Mouse (Mus musculus): ENCODE results near the gene Rpl31. TPM values are rescaled to one million over a fixed set of nuclear protein-coding genes. Genes with fewer than 3 reads are reported as not detected.

Rpl31 gene
- total RNA-seq, 2 experiments from 2014 or later = 770 to 2,763 TPM

DNA sequence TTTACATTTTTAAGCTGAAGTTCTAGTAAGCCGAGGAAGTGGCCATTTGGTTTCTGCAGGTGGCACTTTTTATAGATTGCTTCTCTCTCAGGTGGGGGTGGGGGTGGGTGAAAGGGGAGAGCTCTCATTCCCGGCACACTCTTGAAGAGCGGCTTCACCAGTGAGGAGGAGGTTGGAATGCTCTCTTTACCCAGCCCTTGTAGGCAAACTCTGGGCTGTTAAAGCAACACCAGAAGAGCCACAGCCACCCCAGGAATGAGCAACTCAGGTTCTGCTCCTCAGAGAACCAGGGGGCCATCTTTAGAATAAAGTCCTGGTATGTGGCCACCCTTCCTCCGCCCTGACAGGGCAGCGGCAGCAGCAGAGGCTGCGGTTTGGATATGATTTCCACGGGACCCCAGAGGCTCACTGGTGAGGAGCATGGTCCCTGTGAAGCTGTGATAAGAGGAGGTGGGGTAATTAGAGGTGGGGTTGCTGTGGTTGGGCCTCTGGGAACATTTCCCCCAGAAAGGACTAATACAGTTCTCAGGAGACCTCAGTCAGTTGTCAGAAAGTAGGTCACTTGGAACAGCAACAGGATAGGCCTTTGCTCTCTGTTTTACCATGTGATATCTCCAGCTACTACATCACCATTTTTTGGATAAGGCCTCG is 25.7 kb downstream of the Rpl31 start:
- peak; percentile 70 for ATAC-seq (replicated peaks; ENCODE audit: low FRiP score, low TSS enrichment, poor library complexity, severe bottlenecking)

DNA sequence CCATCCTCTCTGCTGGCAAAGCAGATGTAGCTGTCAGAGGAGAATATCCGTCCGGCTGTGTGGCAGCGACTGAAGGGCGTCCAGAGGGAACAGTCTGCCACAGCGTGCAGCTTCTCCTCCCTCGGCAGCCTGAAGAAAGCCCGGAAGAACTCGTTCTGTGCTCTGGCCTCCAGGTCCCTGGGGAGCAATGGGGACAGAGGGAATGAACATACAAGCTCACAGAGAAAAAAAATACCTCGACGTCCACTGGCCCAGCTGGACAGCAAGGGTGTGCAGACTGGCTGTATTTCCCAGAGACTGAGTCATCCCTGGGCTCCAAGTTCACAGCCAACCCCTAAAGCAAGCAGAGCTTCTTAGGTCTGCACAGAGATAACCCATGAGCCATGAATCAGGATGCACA is 26.5 kb downstream of the Rpl31 start:
- ATAC-seq (replicated peaks; ENCODE audit: low FRiP score, low TSS enrichment, poor library complexity, severe bottlenecking) = no peak

DNA sequence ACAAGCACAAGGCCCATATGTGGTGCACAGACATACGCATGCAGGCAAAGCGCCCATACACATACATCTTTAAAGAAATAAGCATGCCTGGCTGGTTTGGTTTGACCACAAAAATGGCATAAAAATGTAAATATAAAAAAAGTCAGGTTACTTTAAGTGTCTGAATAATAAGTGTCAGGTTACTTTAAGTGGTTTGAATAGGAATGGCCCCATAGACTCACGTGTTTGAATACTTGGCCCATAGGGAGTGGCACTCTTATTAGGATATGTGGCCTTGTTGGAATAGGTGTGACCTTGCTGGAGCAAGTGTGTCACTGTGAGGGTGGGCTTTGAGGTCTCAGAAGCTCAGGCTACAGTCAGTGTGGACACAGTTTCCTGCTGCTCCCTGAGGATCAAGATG is 27.0 kb downstream of the Rpl31 start:
- no peak for ATAC-seq (replicated peaks; ENCODE audit: low FRiP score, low TSS enrichment, poor library complexity, severe bottlenecking)

- ATAC-seq (replicated peaks; ENCODE audit: low FRiP score, low TSS enrichment, poor library complexity, severe bottlenecking) = peak; percentile 54
Observed at GRCm38 (mm10) chr1:39396347-39396746, 28.7 kb downstream of the Rpl31 start.

GRCm38 (mm10) chr1:39398284-39398683 is 30.6 kb downstream of the Rpl31 start:
- no peak for ATAC-seq (replicated peaks; ENCODE audit: low FRiP score, low TSS enrichment, poor library complexity, severe bottlenecking)

- no peak for ATAC-seq (replicated peaks; ENCODE audit: low FRiP score, low TSS enrichment, poor library complexity, severe bottlenecking)
Observed at GRCm38 (mm10) chr1:39399228-39399627, 31.6 kb downstream of the Rpl31 start.

DNA sequence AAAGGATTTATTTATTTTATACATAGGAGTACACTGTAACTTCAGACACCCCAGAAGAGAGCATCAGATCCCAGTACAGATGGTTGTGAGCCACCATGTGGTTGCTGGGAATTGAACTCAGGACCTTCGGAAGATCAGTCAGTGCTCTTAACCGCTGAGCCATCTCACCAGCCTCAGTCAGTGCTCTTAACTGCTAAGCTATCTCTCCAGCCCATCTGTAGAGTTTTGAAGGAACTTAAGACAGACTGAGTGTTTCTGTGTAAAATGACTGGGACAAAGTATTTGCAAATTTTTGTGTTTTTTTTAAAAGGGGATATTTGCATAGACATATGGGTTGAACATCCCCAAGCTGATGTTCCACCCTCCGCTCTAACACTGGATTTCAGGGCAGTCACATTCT is 32.5 kb downstream of the Rpl31 start:
- ATAC-seq (replicated peaks; ENCODE audit: low FRiP score, low TSS enrichment, poor library complexity, severe bottlenecking) = no peak

- ATAC-seq (replicated peaks; ENCODE audit: low FRiP score, low TSS enrichment, poor library complexity, severe bottlenecking) = no peak
Observed at GRCm38 (mm10) chr1:39407108-39407507, 39.5 kb downstream of the Rpl31 start.

DNA sequence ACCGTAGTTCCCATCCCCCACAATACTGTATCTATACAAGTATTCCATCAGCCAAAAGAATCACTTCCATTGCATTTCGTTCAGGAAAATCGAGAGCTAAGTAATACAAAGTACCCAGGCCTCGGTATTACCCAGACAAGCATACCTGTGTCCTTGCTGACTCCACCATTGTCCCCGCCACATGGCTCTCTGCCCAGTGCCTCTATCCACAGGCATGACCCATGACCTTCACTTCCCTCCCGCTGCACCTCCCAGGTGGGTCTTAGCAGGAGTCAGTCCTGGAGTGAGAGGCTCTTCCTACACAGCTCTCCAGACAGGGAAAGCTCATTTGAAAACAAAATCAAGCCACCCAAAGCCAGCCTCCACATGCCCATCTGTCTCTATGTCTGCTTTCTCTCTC is 40.5 kb downstream of the Rpl31 start:
- no peak for ATAC-seq (replicated peaks; ENCODE audit: low FRiP score, low TSS enrichment, poor library complexity, severe bottlenecking)

DNA sequence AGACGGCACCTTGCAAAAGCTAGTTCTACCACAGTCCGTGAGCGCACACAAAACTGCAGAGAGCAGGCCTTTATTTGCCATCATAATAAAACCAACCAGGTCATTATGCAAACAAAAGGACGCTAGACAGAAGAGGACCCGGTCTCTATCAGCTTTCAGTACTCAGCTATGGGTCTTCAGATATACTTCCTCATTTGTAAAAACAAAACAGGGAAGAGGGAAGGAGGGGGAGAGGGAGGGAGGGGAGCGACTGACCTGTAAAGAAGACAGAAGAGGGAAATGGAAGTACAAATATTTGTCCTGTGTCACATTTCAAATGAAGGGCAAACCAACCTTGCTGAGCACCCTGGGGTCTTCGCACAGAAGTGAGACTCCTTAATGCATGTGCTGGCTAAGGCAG is 41.0 kb downstream of the Rpl31 start:
- ATAC-seq (replicated peaks; ENCODE audit: low FRiP score, low TSS enrichment, poor library complexity, severe bottlenecking) = no peak

DNA sequence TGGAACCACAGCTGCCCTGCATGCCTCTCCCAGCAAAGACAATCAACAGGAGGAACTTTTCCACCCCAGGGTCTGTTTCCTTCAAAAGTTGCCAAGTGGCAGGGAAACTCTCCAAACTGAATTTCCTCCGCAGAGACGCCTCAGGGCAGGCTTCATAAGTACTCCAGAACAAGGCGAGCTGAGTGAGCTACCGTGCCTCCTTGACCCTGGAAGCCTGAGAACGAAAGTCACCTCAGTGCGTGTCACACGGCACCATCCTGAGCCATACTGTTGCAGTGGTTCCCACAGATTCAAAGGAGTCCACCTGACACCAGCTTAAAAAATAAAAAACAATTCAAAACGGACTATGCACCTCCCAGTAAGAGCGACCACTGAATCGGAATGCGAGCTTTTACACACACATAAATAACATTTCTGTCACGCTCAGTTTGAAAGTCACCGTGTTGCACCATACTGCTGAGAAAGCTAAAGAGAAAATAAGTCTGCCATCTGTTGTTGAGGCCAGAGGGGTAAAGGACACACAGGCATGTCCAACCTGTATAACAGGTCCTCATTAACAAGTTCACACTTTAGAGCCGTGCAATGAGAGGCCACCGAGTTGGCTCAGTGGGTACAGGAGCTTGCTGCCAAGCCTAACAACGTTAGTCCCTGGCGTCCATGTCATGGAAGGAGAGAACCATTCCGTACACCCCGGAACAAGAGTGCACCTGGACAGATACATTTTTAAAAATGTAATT is 42.6 kb downstream of the Rpl31 start:
- no peak for ATAC-seq (replicated peaks; ENCODE audit: low FRiP score, low TSS enrichment, poor library complexity, severe bottlenecking)

- peak; percentile 92 for ATAC-seq (replicated peaks; ENCODE audit: low FRiP score, low TSS enrichment, poor library complexity, severe bottlenecking)
Observed at GRCm38 (mm10) chr1:39417817-39418216, 50.2 kb downstream of the Rpl31 start.

- ATAC-seq (replicated peaks; ENCODE audit: low FRiP score, low TSS enrichment, poor library complexity, severe bottlenecking) = no peak
Observed at GRCm38 (mm10) chr1:39418852-39419251, 51.2 kb downstream of the Rpl31 start.

DNA sequence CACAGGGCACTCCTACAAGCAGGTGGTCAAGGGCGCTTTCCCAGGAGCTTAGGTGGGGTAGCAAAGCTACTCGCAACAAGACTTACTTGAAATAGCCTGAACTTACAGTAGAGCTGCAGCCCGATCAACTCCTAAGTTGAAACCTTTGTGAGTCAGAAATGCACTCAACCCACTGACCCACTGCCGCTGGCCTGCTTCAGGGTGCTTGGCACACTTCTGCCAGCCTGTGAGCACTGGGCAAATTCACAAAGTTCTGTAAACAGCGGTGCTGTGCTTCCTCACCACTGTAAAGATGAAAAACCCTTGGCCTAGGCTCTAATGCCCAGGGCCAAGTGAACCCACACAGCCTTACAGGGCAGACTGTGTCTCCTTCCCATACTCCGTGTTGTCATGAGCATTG is 53.3 kb downstream of the Rpl31 start:
- no peak for ATAC-seq (replicated peaks; ENCODE audit: low FRiP score, low TSS enrichment, poor library complexity, severe bottlenecking)

Other genes with a start within 250 kb of the Rpl31 start
- 0.20 TPM in 1 of 2 replicates, not detected in the other for gene Npas2, start 174.1 kb upstream of the Rpl31 start, total RNA-seq (2014; fragmentation: Nextera tagmentation)
- 0.52 TPM in 1 of 2 replicates, not detected in the other for gene Npas2, start 174.1 kb upstream of the Rpl31 start, total RNA-seq (2017)
- gene Tbc1d8, start 110.9 kb downstream of the Rpl31 start, total RNA-seq (2014; fragmentation: Nextera tagmentation) = 14.1 and 25.6 TPM in 2 replicates
- gene Tbc1d8, start 110.9 kb downstream of the Rpl31 start, total RNA-seq (2017) = 4.9 and 13.1 TPM in 2 replicates
- 25.9 and 27.2 TPM in 2 replicates for gene Cnot11, start 167.2 kb downstream of the Rpl31 start, total RNA-seq (2014; fragmentation: Nextera tagmentation)
- gene Cnot11, start 167.2 kb downstream of the Rpl31 start, total RNA-seq (2017) = 25.1 and 28.9 TPM in 2 replicates
- gene Rnf149, start 209.6 kb downstream of the Rpl31 start, total RNA-seq (2014; fragmentation: Nextera tagmentation) = 16.0 and 19.3 TPM in 2 replicates
- 20.9 and 28.0 TPM in 2 replicates for gene Rnf149, start 209.6 kb downstream of the Rpl31 start, total RNA-seq (2017)